Mouse (Mus musculus) MN1 (cell line): ENCODE data around the gene Tmem274.

Experiments
- DNase-seq: peaks from one replicate; pipeline ENCODE4 v3.0.0-alpha.2; 2016; ENCODE audit warnings: low spot score

The Tmem274 gene

DNA sequence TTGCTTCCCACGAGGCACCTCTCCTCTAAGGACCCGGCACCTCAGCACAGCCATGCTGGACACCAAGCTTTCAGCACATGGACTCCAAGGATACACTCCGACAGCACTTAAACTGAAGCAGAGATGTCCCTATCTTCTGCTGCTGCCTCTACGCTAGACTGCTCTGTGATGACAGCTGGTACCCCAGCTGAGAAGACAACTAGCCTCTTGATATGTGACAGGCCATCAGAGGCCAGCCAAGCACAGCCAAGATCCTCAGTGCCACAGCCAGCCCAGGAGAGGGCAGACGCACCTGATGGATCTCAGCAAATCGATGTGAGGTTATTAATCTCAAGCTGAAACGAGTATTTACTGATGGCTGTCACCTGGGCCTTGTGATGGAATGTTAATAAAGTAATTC is 2.1 kb upstream of the Tmem274 start:
- DNase-seq, result no peak

DNA sequence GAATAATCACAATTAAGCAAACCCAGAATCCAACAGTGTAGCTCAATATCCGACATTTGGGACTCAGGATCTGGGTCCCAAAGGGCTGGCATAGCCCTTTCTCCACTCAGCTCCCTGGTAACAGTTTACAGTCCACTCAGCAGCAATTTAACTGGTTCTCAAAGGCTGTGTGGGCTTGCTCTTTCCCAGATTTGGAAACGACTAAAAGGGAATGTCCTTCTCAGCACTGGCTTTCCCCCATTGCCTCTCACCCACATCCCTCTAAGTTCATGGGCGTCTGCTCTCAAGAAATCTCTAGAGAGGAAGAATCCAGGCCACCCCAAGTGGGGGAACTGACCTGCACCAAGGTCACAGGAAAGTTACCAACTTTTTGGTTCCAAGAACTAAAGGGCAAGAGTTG is 7.4 kb downstream of the Tmem274 start:
- DNase-seq, result peak; percentile 74

DNA sequence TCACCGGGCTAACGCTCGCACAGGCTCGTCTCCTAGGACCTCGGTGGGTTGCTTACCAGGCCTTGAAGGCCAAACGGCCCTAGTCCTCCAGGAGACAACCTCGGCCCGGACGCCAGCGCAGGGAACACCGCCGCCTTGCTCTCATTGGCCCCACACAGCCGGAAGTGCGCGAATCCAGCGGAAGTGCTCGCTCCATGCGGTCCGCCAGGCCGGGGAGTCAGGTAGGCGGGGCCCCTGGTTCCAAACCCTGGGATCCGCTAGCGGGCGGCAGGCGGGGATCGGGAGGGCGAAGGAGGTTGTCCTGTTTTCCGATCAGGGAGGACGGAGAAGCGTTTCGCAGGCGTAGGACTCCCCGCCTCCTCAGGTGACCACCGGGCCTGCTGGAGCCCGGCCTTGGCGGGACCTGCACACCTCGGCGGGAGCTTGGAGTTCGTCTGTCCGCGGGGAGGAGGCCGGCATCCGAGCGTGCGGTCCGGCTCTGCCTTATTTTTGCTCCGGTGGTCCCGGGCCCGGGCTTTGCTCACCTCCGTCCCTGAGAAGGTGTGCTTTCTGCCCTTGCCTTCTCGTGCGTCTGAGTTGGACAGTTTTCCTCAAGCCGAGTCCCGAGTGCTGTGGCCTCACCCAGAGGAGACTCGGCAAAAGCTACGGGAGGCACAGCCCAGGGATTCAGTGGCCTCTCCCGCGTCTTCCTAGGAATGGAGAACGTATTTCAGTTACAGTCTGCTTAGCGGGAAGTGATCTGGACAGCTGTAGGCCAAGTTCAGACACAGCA is 8.1 kb downstream of the Tmem274 start, which contains the start of the genes Nmnat1 and Lzic:
Gene Nmnat1, minus strand, starts transcription at position 150 of the 772 bp plus-strand sequence.
Gene Lzic, plus strand, starts transcription at position 177 of the 772 bp plus-strand sequence.
- DNase-seq, result peak; percentile 97

DNA sequence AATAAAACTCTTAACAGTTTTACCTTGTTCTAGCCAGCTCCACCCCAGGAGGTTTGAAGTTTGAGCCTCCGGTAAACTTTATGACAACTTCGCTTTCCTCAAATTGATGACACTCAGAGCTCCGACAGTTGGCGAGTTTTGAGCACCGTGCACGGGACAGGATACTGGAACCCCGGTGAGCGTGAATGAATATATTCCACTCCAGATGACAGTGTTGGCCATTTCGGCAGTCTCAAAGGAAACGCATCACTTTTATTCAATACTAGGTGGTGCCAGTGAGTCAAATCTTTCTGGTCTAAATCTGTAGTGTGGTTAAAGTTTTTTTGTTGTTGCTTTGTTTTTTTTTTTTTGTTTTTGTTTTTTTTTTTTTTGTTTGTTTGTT is 8.6 kb downstream of the Tmem274 start:
- peak; percentile 70 for DNase-seq

DNA sequence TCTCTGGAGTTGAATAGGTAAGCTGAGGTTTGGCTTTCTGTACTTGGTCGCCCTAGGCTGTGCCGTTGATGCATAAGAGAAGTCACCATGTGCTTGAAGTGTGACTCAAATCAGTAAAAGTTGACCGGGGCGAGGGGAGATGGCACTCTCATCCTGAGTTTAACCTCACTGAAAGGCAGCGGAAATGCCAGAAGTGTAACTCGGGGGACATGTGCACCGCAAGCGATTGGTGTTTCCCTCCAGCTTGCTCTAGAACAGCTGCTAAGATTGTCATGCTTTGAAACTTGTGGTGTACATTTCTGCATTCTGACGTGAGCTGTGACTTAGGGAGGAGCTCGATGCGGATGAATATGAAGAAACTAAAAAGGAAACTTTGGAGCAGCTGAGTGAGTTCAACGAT is 10.6 kb downstream of the Tmem274 start:
- no peak for DNase-seq

DNA sequence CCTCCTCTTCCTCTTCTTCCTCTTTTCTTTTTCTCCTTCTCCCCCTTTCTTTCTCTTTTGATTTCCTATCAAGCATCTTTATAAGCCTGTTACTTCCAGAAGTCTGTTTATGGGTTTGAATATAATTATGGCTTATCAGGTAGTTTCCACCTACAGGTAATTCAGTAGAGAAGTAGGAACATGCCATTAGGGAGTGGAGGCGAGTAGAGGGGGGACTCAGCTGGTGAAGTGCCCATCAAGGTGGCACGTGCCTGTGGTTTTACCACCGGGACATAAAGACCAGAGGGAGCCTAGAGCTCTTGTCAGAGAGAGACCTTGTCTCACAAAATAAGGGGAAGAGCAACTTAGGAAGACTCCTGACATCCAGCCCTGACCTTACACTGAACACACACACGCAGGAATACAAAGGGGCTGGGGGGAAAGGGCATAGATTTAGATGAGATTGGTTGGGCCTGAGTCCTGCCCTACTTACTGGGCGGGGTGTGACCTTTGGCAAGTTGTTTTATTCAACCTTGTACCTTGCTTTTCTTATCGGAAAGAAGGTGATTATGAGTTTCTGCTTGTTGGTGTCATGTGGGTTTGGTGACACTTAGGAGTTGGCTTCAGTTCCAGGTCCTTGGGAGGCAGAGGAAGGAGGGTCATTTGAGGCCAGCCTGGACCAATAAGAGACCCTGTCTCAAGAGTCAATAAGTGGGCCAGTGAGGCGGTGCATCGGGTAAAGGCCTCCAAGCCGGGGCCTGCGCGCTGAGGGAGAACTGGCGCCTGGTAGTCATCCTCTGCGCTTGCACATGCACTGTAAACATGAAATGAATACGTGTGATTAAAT is 12.4 kb downstream of the Tmem274 start:
- DNase-seq, result no peak

DNA sequence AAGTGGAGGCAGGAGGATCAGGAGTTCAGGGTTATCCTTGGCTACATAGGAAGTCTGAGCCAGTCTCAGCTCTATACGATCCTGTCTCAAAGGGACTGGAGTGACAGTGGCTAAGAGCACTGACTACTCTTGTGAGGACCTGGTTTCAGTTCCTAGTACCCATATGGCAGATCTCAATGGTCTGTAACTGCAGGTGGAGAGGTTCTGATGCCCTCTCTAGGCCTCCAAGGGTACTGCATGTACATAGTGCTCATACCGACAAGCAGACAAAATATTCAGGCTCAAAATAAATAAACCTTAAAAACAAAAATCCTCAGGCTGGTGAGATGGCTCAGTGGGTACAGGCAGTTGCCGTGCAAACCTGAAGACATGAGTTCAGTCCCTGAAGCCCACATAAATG is 14.0 kb downstream of the Tmem274 start:
- DNase-seq, result no peak

DNA sequence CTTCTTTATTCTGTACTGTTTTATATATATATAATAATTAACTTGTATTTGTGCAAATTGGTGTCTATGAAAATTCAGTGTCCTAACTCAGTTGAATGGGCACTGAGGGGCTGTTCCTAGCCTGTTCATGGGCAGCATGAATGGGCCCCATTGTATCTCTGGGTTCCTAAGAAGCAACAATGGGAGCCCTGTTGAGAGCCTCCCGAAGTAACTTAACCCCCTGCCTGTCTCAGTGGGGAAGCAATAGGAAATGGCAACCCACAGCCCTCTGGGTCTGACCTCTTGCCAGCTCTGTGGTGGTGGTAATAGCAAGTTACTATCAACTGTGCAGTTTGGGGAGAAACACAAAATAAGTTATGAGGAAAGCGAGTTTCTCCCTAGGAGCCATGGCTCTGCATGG is 19.4 kb downstream of the Tmem274 start:
- no peak for DNase-seq

DNA sequence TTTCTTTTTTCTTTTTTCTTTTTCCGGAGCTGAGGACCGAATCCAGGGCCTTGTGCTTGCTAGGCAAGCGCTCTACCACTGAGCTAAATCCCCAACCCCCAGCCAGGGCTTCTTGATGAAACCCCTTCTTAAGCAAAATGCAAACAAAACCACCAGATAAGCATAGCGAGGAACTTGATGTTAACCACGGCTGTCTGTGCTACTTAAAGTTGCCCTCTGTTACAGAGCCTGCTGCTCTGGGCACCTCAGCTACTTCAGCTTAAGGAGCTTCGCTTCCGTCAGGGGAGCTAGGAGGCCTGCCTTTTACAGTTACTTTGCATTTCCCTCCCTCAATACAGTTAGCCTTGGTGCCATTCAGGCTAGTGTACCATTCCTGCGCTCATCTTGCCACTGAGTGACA is 21.7 kb downstream of the Tmem274 start:
- no peak for DNase-seq

DNA sequence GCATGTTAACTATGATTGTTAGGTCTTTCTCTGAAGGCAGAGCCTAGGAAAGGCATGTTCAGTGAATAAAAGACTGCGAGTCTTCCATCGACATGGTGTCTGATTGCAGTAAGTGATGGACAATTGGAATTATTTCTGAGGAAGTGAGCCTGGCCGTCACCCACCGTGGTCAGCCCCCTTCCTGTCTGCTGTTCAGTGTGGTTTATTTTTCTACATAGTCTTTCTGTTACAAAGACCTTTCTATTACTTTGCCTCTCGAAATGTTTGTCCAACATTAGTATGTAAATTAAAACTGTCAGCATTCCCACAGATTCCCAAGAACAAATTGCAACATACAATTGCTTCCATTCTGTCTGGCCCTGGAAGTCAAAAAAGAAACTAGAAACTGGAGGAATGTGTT is 22.6 kb downstream of the Tmem274 start:
- no peak for DNase-seq

DNA sequence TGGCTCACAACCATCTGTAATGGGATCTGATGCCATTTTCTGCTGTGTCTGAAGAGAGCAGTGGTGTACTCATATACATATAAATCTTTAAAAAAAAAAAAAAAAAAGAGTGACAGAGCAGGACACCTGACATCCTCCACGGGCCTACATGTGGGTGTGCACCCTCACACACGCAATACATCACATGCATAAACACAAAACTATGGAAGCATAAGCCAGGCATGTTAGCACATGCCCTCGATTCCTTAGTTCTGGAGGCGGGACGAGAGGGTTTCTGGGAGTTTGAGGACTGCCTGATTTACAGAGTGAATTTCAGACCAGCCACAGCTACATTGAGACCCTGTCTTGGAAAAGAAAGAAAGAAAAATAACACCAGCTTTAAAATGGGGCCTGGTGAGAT is 27.2 kb downstream of the Tmem274 start:
- no peak for DNase-seq

DNA sequence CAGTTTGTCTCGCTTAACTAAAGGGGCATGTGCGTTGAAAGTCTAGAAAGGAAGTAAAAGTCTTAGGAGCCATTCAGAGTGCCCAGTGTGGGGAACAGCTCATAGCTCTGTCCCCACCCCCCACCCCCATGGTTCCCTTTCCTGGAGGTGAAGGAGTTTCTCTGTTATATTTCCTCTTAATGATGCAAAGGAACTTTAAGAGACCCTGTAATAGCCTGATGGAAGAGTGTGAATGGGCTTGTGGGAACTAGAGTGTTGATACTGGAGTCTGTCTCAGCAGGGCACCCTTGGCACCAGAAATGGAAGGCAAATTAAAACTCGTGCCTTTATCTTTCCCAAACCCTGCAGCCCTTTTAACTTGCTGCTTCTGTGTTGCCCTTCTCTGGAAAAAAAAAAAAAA is 27.7 kb downstream of the Tmem274 start:
- DNase-seq, result no peak

DNA sequence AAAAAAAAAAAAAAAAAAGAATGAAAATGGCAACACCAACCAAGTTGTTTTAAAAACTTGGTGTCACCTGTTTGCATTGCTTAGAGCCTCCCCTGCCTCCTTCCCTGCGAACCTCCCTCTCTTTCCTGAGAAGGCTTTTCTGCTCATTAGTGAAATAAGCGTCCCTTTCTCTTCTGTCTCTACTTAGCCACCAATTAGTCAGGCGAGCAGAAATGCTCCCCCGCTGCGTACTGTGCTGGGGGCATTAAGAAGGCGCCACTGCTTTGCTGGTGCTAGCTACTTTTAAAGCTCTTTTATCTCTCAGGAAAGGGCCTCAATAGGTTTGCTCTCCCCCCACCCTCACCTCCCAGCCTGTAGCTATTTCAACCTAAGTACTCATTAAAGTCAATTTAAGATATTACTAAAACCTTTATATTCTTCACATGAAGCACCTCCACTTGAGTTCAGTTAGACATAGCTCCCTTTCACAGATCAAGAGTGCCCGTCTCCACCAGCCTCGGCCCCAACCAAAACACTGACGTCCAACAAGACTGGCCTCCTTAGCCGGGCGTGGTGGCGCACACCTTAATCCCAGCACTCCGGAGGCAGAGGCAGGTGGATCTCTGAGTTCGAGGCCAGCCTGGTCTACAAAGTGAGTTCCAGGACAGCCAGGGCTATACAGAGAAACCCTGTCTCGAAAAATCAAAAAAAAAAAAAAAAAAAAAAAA is 28.2 kb downstream of the Tmem274 start:
- no peak for DNase-seq

DNA sequence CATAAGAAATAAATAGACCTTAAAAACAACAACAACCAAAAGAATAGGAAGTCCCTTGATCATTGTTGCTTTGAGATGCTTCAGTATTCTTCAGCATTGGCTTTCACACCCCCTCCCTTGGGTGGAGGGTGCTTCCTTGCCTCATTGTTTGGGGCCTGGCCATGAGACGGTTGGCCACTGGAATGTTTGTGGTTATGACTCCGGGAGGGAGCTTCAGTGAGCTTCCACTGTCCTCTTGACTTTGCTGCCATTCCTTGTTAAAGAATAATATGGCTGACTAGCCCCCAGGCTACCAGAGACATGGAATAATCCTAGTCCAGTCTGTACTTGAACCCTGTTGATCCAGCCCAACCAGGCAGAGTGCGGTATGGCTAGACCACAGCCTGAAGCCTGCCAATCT is 29.7 kb downstream of the Tmem274 start:
- DNase-seq, result no peak

DNA sequence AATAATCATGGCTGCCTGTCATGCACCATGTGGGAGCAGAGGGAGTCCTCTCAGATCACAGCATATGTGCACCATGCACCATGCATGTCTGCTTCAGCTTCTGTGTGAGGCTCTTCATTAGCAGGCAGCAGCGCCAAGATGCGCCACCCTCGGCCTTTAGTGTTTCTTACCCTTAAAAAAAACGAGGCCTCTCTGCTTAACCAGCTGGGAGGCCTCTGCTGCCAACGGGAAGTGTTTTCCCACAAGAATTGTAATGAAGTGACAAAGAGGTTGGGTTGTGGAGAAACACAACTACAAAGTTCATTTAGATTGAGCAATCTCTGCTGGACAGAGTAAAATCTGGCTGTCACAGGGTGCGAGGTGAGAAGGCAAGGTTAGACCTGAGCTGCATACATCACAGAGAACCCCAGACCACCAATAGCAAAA is 34.1 kb downstream of the Tmem274 start:
- DNase-seq, result peak; percentile 13

DNA sequence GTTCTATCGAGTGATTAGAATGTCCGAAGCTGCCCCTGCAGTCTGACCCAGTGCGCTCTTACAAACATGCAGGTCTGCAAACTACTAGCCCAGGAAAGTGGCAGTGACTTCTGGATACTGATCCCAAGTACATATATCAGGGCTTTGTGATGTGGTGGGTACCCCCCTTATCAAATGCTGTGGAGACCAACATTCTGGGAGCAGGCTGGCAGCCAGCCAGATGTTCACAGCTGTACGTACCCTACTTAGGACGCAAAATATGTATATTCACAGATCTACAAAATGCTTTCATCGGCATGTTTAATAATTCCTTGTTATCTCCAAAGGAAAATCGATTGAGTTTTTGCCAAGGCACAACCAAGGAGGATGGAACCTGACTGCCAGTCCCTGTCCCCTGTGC is 34.9 kb downstream of the Tmem274 start:
- DNase-seq, result no peak

DNA sequence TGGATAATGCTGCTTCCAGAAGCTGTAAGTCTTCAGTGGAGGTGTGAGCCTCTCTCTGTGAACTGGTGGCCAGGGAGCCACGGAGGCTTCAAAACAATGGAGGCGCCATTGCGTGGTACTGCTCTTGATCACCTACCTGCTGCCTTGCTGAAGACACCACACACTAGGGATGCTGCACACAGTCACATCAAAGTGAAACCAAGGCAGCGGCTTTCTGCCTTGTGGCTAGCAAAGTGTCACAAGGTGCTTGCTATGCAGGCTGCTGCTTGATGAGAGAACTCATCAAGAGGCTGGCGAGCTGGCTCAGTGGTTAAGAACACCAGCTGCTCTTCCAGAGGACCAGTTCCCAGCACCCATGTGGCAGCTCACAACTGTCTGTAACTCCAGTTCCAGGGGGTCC is 38.5 kb downstream of the Tmem274 start:
- no peak for DNase-seq

DNA sequence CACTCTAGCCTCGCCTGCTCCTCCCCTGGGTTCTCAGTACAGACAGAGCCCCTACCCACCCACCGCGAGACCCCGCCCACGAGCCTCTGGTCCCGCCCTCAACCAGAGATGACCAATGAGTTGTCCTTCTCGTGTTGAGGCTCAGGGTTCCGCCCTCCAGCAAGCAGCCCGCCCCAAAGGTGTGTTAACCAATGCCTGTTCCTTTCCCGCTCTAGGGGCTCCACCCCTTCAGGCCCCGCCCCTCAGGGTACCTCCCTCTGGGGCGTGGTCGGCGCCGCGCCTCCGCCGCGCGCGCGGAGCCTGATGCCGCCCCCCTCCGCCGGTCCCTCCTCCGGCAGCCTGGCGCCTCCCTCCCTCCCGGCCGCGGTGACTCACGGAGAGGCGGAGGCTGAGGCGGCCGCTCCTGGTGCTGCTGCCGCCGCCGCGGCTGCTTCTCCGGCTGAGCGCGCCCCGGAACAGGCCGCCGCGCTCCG is 40.7 kb downstream of the Tmem274 start, which contains the start of gene Ctnnbip1:
Gene Ctnnbip1, plus strand, starts transcription at position 369 of the 473 bp plus-strand sequence.
- peak; percentile 97 for DNase-seq

DNA sequence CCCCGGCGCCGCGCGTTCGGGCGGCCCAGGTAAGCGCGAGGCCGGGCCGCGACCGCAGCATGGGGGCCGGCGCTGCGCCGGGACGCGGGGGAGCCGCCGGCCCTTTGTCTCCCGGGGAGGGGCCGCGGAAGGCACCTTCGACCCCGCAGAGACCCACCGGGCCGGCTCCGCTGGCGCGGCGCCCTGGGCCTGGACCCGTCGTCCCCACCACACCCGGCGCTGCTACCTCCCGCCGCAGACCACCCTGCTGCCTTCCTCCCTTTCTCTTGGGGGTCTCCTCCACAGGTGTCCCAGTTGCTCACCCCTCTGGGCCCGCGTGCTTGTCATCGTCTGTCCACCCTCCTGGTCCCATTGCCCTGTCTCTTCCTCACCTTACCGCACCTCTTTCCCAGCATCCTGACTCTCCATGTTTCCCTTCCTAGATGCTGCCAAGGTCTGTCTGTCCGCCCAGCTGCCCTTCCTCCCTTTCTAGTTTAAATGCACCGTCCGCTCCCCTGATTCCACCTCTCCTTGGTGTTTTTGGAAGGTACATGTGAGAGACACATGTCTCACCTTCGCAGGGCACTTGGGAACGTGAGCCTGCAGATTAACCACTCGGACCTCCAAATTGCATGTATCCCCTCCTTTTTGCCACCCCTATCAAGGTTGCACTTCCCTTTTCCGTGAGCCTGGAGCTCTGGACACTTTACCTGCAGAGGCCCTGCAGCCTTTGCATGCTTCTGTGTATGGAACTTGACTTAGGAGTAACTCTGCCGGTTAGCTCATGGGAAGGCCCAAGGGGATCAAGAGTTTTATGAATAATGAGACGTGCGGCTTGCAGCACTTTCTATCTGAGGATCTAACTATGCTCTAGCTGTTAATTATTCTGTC is 41.4 kb downstream of the Tmem274 start:
- DNase-seq, result no peak

DNA sequence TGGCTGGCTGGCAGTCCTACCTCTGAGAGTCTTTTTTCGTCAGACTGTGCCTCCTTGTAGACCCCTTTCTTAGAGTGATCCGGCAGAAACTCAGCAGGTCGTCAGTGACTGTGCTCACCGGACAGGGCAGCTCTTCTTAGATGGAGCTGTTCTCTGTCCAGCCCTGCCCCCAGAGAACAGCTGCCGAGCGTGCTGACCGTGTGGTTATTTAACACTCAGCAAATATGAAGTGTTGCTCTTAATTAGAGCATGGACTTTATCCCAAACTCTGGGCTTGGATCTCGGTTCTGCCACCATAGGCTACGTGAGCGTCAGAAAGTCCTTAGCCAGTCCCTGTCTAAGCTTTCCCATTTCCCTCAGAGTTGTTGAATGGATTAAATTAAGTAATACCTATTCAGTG is 44.1 kb downstream of the Tmem274 start:
- no peak for DNase-seq

DNA sequence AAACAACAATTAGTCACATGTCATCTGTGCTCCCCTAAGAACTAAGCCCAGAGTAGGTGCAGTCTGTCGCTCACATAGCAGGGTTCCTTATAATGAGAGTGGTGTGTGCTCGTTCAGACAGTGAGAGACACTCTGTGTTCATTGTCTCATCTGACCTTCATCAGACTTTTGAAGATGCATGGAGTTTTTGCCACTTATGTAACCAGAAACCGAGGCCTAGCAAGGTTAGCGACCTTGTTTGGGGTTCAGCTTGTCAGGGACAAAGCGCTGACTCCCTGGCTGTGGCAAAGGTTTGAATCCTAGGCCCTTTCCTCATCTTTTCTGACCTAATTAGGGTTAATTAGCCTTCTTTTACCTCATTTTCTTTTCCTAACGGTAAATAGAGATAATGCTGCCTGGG is 46.8 kb downstream of the Tmem274 start:
- DNase-seq, result no peak
